Mouse (Mus musculus) brain, adult 2 months (tissue): ENCODE data around the gene Gorasp2.
A peak's percentile ranks its signal among the peaks of the same experiment; 100 is the strongest.

Experiments used
- DNase-seq: peaks from one replicate; pipeline ENCODE4 v3.0.0; 2011; ENCODE audit warnings: low read depth, low spot score

Gorasp2 gene

DNA sequence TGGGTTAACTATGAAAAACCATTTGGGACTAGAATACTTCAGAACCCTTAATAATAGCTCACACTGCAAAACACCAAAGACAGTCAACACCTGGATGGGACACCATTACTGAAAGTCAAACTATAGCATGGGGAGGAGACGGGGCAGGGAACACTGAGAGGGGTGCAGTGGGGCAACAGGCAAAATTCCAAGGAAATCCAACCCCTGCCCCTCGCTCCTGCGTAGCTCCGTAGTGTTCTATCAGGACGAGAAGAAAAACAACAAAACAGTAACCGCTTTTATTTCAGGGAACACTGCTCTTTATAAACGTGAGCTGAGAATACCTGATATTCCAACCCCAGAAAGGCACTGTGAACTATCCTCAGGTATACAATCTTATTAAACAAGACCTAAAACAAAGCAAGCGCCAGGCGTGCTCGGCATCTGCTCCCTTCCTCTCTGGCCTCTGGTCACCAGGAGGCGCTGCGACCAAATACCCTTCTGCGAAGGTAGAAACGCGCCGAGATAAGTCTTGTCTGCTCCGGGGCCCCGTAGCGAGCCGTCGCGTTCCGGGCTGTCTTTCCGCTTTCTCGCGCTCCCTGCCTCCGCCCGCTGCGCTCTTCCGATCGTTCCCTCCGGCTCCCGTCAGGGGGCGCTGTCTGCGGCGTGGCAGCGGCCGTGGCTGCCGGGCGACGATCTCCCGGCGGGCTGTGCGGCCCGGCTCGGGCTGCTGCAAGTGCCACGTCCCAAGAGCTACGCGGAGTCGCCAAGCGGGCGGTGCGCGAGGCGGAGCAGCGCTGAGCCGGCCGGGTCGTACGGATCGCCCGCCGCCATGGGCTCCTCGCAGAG lies at the start of gene Gorasp2:
Gene Gorasp2 (plus strand): TSS at position 690 of the 828 bp plus-strand sequence.
- peak; percentile 99 for DNase-seq

DNA sequence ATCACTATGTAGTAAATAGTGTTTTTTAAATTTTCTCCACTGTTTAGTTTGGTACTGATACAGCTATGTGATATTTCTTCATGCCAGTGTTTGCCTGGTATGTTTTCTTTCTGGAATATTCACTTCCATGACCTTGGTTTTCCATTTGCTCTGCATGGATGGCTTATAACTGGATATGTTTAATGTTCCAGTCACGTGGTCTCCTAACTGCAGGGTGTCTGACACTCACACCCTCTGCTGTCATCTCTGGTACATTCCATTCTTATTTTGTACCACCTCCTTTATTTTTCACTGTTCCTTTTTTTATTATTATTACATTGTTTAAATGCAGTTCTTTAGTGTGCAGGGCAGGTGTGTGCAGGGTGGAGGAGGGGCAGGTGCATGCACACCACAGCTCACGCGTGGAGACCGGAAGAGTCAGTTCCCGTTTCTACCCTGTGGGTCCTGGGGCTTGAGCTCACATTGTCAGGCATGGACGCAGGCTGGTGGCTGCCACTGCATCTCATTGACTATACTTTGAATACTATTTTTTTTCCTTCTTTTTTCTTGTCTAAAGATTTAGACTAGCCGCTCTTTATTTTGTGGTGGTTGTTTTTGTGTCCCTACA lies 46.5 kb upstream of the Gorasp2 start:
- no peak for DNase-seq

DNA sequence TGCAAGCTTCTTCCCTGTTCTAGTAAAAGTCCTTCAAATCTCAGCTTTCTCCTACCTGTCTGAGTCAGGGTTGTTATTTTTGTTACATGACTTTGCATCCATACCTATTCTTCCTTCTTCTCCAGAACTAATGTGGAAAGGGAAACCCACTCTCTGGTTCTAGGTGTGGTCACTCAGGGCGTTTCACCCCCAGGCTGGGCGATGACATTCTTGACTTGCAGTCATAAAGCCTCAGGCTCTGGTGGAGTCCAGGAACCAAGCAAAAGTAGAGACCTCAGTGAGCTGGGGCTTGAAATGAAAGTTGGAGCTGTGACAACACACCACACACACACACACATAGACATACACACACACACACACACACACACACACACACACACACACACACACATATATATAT lies 45.3 kb upstream of the Gorasp2 start:
- no peak for DNase-seq

DNA sequence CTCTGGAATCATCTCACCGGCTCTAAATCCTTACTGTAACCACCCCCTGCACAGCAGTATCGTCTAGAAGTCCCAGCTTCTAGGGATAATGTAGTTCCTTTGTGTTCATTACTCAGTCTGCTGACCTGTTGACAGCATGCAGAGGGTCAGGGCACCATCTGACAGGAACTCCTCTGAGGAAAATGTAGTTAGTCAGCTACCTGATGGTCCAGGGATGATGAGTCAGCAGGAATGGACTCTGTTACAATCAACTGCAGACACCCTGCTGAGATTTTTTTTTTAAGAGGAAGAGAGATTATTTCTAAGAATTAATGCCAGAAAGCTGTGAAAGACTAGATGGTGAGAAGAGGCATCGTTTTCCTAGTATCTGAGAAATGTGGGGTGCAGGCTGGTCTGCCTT lies 44.8 kb upstream of the Gorasp2 start:
- no peak for DNase-seq

DNA sequence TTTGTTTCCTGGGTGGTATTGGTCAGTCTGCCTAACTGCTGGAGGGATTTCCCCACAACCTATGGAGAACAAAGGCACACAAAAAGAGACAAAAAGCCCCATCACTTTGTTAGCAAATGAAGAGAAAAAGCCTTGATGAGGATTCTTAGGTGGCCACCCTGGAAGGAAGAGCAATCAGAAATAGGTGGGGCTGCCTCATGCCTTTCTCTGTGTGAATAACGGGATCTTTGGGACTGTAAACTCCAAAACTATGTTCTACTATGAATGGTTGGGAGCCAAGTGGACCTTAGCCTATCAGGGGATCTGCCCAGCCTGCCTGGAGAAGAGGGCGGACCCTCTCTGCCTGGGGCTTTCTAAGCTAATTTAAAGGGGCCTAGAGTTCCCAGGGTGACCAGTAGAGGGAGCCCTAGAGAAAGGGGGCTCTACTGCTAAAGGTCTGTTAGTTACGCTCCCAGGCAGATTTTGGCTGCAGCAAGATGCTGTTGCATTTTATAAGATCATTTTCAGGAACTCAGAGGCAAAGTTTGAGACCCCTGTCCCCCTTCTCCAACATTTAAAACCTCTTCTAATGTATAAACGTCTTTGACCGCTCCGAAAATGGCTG lies 42.0 kb upstream of the Gorasp2 start:
- DNase-seq: no peak

DNA sequence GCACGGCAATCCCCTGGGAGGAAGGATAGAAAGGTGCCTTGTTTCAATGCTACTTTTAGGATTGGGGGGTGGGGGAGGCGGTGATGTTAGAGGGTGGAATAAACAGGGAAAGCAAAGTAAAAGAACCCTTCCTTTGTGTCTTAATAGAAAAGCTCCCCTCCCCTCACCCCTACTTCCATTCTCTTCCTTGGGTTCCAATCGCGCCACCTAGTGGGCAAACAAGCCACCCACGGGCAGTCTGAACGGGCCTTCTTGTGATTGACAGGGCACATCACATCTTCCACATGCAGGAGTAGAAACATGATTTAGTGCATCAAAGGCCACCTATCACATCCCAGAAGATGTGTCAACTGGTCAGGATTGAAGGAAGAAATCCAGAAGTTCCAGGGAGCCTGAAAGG lies 41.2 kb upstream of the Gorasp2 start:
- DNase-seq: peak; percentile 84

DNA sequence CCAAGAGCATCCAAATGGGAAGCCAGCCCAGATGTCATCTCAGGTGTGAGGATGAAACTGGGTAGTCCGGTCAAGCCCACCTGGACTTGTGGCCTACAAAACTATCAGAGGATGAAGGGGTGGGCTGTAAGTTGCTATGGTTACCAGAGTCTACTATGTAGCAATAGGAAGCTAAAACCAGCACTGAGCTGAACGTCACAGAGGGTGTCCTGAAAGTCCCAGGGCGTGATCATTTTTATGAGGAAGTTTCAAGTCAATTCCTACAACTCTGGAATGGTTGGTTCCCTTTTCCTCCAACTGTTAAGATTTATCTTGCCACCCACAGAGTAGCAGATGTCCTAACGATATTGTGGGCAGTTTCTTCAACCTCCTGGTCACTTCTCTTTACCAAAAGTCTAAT lies 39.1 kb upstream of the Gorasp2 start:
- no peak for DNase-seq

DNA sequence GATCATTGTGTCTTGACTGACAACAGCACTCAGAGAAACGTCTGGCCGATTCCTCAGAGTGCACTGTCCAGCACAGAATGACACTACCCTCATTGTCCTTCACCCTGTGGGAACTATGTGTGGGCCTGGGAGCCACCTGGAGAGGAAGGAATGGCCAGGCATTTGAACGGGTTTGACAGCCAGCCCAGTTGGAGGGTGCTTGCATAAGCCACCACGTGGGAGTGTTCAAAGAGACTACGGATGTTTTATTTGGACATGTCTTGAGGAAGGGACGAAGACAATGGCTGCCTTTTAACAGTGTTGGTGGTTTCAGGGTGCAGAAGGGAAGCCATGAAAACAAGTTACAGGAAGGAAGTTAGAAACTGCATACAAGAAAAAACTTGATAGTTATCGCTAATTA lies 35.6 kb upstream of the Gorasp2 start:
- no peak for DNase-seq

DNA sequence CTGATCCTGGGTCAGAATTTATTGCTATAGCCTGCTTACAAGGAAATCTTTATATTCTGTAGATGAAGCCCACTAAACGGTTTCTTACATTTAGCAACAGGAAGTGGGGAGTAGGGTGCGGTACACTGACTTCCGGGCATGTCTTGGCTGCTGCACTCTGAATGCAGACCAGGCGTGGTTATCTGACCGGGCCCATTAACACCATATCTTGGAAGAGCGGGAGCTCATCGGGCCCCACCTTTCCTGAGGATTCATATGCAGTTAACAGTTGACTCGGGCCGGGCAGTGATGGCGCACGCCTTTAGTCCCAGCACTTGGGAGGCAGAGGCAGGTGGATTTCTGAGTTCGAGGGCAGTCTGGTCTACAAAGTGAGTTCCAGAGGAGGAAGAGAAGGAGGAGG lies 33.0 kb upstream of the Gorasp2 start:
- DNase-seq: no peak

DNA sequence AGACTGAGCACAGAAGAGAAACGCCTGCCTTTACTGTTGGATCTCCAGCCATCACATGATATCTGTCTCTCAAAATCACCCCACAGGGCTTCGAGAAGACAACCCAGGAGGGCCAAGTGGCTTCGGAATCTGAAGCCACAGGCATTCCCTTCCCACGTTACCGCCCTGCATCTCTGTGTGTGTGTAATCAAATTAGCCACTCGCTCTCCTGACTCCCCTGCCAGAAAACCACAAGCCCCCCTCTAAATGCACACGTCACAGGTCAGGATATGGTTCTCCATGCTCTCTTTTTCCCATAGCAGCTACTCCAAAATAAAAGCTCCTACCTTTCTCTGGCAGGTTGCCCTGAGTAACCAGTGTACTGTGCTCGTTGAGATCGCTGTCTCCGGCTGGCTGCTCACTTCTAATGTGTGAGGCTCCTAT lies 32.0 kb upstream of the Gorasp2 start:
- peak; percentile 77 for DNase-seq

DNA sequence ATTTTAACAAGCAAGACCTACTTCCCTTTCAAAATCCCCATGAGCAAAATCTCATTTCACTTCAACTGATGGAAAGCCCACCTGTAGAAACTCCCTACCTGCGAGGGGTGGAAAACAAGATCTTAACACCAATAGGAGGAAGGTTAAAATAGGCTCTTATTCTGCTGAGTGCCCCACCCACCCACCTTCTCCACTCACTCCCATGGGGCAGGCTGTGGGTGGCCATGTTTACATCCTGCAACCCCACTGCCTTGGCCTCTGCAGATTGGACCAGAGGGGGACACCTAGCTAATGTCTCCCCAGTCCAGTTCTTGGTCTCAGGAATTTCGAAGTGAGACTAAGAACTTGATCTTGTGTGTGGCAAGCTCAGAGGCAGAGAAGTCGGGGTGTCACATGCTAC lies 31.5 kb upstream of the Gorasp2 start:
- no peak for DNase-seq

DNA sequence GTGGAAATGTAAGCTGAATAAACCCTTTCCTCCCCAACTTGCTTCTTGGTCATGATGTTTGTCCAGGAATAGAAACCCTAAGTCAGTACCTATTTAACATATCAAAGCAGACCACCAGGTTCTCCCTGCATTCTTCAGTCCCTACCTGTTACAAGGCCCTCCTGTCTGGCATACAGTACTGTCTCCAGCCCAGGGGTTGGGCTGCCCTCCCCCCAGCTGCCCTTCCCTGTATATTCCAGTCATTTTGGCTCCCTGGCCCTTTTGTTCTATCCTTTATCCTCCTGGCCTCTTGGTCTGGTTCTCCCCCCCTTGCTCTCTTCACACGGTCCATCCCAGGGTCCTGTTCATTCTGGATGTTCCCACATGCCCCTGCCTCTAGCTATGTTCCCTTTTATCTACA lies 30.1 kb upstream of the Gorasp2 start:
- no peak for DNase-seq

DNA sequence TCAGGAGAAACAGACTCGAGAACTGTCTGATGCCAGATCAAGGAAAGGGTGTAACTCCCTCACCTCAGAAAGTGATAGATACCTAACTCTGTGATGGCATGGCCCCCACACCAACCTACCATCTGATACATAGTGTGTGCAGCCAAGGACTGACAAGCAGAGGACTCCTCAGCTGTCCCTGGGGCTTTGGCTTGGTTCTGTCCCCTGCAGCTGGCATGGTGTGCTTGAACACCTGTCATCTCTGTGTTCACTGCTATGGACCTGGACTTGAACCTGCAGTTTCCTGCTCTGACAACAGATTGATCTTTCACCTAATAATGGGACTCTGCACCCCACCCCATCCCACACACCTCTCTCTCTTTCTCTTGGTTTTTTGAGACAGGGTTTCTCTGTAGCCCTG lies 29.0 kb upstream of the Gorasp2 start:
- no peak for DNase-seq

DNA sequence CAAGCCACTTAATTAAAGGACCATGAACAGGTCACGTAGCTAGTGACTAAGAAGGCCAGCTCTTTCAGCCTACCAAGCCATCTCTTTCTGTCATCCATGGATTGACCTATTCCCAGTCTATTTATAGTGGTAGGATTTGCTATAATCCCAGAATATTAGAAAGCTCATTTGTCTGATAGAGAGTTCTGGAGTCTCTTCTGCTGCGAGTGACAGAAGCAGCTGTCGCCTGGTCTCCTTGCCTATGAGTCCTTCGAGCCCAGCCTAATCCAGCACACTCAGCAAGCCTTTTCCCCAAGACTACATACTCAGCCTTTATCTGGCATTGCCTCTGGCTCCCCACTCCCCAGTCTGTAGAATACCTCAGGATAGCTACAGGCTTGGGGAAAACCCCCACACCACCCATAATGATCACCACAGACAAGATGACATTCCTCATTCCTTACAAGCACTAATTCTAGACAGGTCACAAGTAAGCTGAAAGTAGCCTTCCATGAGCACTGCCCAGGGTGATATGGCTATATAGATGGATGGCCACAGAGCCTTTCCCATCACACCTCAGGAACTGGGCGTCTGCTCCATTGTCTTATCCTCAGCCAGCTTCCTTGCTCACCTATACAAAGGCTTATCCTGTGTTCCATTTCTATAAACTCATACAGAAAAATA lies 27.2 kb upstream of the Gorasp2 start:
- DNase-seq: no peak

DNA sequence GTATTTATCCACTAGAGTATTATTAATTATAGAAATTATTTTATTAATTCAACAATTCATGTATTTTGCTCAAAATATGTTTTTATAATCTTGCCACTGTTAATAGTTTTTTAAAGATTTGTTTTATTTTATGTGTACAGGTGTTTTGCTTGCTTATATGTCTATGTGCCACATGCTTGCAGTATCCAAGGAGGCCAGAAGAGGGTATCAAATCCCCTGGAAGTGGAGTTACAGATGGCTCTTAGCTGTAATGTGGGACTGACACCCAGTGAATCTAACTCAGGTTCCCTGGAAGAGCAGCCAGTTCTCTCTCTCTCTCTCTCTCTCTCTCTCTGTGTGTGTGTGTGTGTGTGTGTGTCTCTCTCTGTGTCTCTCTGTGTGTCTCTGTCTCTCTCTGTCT lies 20.4 kb upstream of the Gorasp2 start:
- DNase-seq: no peak

DNA sequence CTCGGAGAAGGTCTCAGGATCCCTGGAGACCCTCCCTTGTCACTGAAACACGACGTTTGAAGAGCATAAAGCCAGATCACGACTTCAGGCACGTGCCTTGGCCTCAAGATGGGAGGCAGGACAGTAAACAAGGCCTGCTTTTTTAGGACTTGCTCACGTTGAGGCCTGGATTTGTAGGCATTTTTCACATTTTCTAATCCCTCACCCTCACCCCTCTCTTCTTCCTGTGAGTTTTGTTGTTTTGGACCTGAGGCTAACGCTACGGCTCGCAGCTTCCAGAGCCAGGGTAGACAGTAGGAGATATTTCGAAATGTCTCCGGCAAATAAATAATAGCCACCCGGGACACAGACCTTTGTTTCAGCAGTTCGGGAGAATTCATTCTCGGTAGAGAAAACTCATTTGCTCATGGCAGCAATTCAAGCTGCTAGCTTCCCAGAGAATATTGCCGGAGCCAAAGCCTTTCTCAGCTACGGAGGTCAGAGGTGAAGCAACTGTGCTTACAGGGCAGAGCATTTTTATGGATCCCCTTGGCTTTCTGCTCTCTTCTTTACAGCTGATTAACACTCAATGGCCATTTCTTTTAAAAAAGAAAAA lies 18.3 kb upstream of the Gorasp2 start:
- DNase-seq: peak; percentile 8

DNA sequence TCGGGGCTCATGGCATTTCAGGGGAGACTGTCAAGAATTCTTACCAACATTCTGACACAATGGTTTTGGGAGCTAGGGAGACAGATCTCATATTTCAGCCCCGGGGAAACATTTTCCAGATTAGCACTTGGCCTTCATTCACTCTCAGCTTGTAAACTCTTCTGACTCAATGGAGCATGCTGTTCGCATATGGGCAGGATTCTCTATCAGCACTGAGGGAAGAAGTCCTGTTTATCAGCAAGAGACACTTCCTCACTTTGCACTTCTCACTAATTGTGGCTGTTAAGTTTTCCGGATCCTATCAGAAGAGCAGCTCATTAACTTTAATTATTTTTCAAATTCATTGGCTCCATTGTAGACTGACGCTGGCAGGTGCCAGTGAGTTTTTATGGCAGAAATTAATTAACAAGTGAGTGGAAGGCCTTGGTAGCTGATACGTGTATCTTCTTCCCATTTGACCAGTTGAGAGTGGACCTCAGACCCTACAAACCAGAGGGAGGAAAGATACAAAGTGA lies 16.1 kb upstream of the Gorasp2 start:
- peak; percentile 8 for DNase-seq

DNA sequence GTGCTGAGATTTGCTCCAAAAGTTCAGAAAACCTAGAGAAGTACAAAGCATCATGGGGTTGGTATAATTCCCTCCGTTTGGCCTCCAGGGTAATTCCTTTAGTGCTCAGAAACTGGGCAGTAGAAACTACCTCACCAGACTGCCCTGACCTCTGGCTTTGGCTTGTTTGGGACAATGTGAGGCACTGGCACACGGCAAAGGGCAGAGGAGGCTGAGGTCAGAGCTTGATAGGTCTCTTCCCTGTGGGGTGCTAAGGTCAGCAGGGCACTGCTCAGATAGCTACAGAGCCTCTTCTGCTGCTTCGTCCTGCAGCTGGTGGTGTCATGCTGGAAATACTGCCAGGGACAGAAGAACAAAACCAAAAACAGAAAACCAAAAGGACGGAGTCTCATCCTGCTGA lies 13.7 kb upstream of the Gorasp2 start:
- DNase-seq: no peak

DNA sequence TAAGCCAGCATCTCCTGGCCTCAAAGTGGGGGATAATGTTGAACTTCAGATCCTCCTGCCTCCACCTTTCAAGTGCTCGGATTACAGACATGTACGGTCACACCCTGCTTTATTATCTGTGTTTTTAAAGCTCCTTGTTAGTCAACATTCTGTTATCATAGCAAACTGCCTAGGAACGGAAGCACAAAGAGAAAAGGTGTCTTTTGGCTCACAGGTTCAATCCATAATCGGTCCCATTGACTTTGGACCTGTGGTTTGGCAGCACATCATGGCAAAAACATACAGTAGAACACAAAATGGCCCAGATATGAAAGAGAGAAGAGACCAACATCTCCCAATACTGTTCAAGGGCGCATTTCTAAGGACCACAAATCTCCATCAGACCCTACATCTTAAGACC lies 13.1 kb upstream of the Gorasp2 start:
- DNase-seq: no peak

DNA sequence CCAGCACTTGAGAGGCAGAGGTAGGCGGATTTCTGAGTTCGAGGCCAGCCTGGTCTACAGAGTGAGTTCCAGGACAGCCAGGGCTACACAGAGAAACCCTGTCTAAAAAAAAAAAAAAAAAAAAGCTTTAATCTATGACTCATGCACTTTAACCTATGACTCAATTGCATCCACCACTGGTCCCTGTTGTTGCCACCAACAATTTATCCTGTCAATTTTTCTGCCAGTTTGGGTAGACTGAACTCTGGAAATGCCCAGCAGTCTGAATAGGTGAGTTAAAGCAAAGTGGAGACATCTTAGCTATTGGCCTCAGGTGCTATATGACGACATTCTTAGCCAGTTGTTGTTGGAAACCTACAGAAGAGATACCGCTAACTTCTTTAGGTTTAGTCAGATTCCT lies 11.9 kb upstream of the Gorasp2 start:
- no peak for DNase-seq

DNA sequence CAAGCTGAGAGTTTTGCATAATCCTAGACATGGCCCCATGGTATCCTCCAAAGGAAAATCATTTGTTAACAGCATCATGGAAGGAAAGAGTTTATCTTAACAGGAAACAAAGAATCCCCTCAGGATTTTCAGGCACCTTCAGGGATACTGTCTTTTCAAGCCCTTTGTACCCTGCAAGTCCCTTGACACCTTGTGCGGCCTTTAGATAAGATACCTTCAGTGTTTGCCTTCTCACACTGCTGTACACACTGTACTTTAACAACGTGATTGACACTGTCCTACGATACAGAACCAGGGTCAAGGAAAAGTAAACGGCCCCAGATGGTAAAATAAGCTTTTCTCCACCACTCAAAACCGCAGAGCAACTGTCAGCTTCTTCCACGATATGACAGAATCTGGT lies 9.6 kb upstream of the Gorasp2 start:
- no peak for DNase-seq

DNA sequence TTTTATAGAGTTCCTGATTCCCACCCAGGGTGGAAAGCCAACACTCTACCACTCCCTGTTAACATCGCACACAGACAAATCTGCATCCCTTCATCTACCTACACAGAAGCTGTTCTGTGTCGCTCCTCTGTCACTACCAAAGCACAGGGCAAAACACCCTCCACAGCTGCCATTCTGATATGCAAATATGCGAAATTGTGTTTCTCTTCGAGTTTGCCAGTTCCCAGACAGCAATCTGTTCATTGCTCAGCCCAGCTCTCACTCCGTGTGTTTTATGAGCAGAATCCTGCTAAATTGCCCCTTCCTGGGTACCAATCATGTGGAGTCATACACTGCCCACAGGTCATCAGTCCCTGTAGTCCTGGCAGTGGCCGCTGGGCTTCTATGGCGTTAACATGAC lies 4.3 kb upstream of the Gorasp2 start:
- DNase-seq: peak; percentile 53
